Mouse (Mus musculus) cortical plate, adult 2 months (tissue): ENCODE results near the gene Polg.

Experiments used
- CTCF ChIP-seq: fragments of 200-500 bp; IDR thresholded peaks from 2 replicates; pipeline ENCODE4 v1.5.1; 2011; ENCODE audit warnings: mild to moderate bottlenecking, control low read depth, low read length; ENCODE audit not compliant: insufficient read depth; ENCODE audit errors: extremely low read depth
- POLR2A ChIP-seq: fragments of 200-500 bp; IDR thresholded peaks from 2 replicates; pipeline ENCODE4 v1.6.1; 2011; ENCODE audit warnings: mild to moderate bottlenecking, low read length, control low read depth; ENCODE audit not compliant: insufficient read depth; ENCODE audit errors: extremely low read depth

- TF ChIP-seq CTCF (no peak), POLR2A (no peak)
Measured at GRCm38 (mm10) chr7:79474831-79475399, 8.8 kb upstream of the Polg start.
